Comparison of ENCODE assay signal across 26 mouse cellular contexts in genomic region chr5:65781769-65782715, GRCm38 (mm10). TPM values are rescaled to one million over a fixed set of nuclear protein-coding genes. Genes with fewer than 3 reads are reported as not detected.
DNase-seq lines count a peak whose midpoint lies in the region; ATAC-seq and TF ChIP-seq lines count a peak whose summit lies in the region.
"Had no signal": no experiment of that assay in that cellular context is flagged by ENCODE, and none has a peak within 500 bp of the region (broad histone marks: within the 10 kb centered on the region; RNA-seq: fewer than 3 reads in every experiment).

No protein-coding gene starts in this region.

- H3K4me1 ChIP-seq in kidney, postnatal 0 days (replicated peaks; ENCODE audit: insufficient read depth, low read length): no peaks in the 10 kb centered on the region
- H3K4me1 ChIP-seq: embryonic facial prominence, embryonic 13.5 days; hindbrain, embryonic 10.5 days; hindbrain, embryonic 15.5 days; neural tube, embryonic 13.5 days had no signal

- no peak overlapping the region for H3K4me2 ChIP-seq in kidney, postnatal 0 days (ENCODE audit: low read length)
- H3K4me2 ChIP-seq: embryonic facial prominence, embryonic 13.5 days; forebrain, embryonic 15.5 days; hindbrain, embryonic 15.5 days; liver, embryonic 15.5 days; lung, embryonic 14.5 days; midbrain, embryonic 12.5 days; neural tube, embryonic 13.5 days had no signal

- no peak overlapping the region for H3K4me3 ChIP-seq in kidney, postnatal 0 days (replicated peaks; ENCODE audit: low read depth, low read length)
- H3K4me3 ChIP-seq: embryonic facial prominence, embryonic 13.5 days; forebrain, embryonic 10.5 days; forebrain, embryonic 15.5 days; gastrocnemius, adult 2 months; hindbrain, embryonic 10.5 days; hindbrain, embryonic 15.5 days; layer of hippocampus, adult 2 months; liver, embryonic 15.5 days; midbrain, embryonic 12.5 days; neural tube, embryonic 13.5 days had no signal

- WGBS in kidney, postnatal 0 days: 59% methylated on average over 13 of the region's 13 CpGs

- DNase-seq in kidney, postnatal 0 days (ENCODE audit: low spot score): peak; percentile 5
- DNase-seq in kidney, adult 18-20 months: no peak
- DNase-seq in A20 (ENCODE audit: low read depth, low spot score) (peak; percentile 56), liver (no peak)
- DNase-seq in CD4-positive, CD25-positive, alpha-beta regulatory T cell, adult 2 months (ENCODE audit: low read depth, low spot score): peak; percentile 17
- DNase-seq in cerebellum, adult 11 months: no peak
- DNase-seq: adrenal gland, postnatal 25 days; cerebellum, adult 18-20 months; gastrocnemius, adult 2 months; heart, postnatal 14 days; kidney, adult 9 months; kidney, postnatal 36 days; layer of hippocampus, postnatal 36 days; lung, embryonic 14.5 days; lung, postnatal 14 days; thymus, postnatal 14 days had no signal

- no peaks in the 10 kb centered on the region for H3K9me3 ChIP-seq in kidney, postnatal 0 days (replicated peaks; ENCODE audit: low read length)
- H3K9me3 ChIP-seq: embryonic facial prominence, embryonic 13.5 days; forebrain, embryonic 10.5 days; forebrain, embryonic 15.5 days; hindbrain, embryonic 10.5 days; hindbrain, embryonic 15.5 days; liver, embryonic 15.5 days; midbrain, embryonic 12.5 days; neural tube, embryonic 13.5 days had no signal

- no peak overlapping the region for H3K27ac ChIP-seq in kidney, postnatal 0 days
- H3K27ac ChIP-seq: embryonic facial prominence, embryonic 13.5 days; forebrain, embryonic 10.5 days; forebrain, embryonic 15.5 days; gastrocnemius, adult 2 months; hindbrain, embryonic 10.5 days; hindbrain, embryonic 15.5 days; layer of hippocampus, adult 2 months; liver, embryonic 15.5 days; midbrain, embryonic 12.5 days; neural tube, embryonic 13.5 days had no signal

- H3K9ac ChIP-seq in kidney, postnatal 0 days (ENCODE audit: low read depth, low read length): no peak overlapping the region
- H3K9ac ChIP-seq: embryonic facial prominence, embryonic 13.5 days; forebrain, embryonic 15.5 days; hindbrain, embryonic 15.5 days; liver, embryonic 15.5 days; lung, embryonic 14.5 days; midbrain, embryonic 12.5 days; neural tube, embryonic 13.5 days had no signal

- no peaks in the 10 kb centered on the region for H3K27me3 ChIP-seq in kidney, postnatal 0 days (ENCODE audit: insufficient read depth, low read length)
- H3K27me3 ChIP-seq: embryonic facial prominence, embryonic 13.5 days; forebrain, embryonic 15.5 days; hindbrain, embryonic 15.5 days; liver, embryonic 15.5 days; midbrain, embryonic 12.5 days; neural tube, embryonic 13.5 days had no signal

- no peak for ATAC-seq in kidney, postnatal 0 days (replicated peaks; ENCODE audit: low FRiP score, low read depth)
- peak; percentile 35; the same call in 1 of the 2 replicates for ATAC-seq in neutrophil, adult 5-6 weeks (ENCODE audit: extremely low read depth, insufficient number of reproducible peaks, low FRiP score, poor library complexity, severe bottlenecking)
- ATAC-seq: forebrain, embryonic 15.5 days had no signal

- 0 out of 2 replicates have a peak, but pooled peaks cover 10% of the 10 kb centered on the region for H3K36me3 ChIP-seq in kidney, postnatal 0 days (ENCODE audit: insufficient read depth, low read length)

- peak; percentile 6; the same call in 1 of the 2 replicates for TF ChIP-seq CTCF in kidney, postnatal 0 days (IDR thresholded peaks at IDR 0.05; ENCODE audit: low read depth)

RNA-seq across cellular contexts. Expression of gene N4bp2, which starts 18.7 kb away (rescaled TPM):
- 14.9 and 15.8 TPM in 2 replicates for polyA plus RNA-seq in kidney, postnatal 0 days (2015; fragmentation: Nextera tagmentation; extraction: Ambion mirVana)
- total RNA-seq in neutrophil, adult 5-6 weeks (2017): 88.0 and 102 TPM in 2 replicates

Comparison
In these comparisons a context has a peak if more than half of its experiments do, and no peak if none do; other contexts are left out.
1. DNase-seq: peak in kidney, postnatal 0 days (single experiment), A20 (single experiment) and CD4-positive, CD25-positive, alpha-beta regulatory T cell, adult 2 months (single experiment); none in kidney, adult 18-20 months (single experiment), cerebellum, adult 11 months (single experiment) and liver (single experiment).